Mouse (Mus musculus): ENCODE data around the gene Tcf23. TPM values are rescaled to one million over a fixed set of nuclear protein-coding genes. Genes with fewer than 3 reads are reported as not detected.
A peak's percentile ranks its signal among the peaks of the same experiment; 100 is the strongest.
"Not testable (repeated sequence)": the region's sequence is repeated elsewhere in the genome, so short reads cannot be mapped to it uniquely, and the experiment has no call there.

Gene Tcf23
- total RNA-seq, 2 experiments from 2014 or later, result 0.10 to 0.13 TPM

DNA sequence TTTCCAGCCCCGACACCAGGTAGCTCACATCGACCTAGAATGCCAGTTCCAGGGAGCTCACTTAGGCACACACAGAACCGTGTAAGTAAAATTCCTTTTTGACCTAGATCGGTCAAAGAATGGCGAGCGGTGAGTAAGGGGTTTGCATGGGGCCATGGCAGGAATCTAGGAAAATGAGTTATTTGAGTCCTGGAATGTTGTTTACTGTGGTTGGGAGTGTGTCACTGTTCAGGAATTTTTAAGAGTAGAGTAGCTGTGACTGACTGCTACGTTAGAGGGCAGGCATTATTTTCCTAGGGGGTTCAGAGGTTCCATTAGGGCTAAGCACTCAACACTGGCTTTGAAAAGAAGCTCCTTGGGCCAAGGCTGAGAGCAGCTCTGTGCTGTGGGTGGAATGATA, 31.7 kb downstream of the Tcf23 start:
- no peak for DNase-seq

DNA sequence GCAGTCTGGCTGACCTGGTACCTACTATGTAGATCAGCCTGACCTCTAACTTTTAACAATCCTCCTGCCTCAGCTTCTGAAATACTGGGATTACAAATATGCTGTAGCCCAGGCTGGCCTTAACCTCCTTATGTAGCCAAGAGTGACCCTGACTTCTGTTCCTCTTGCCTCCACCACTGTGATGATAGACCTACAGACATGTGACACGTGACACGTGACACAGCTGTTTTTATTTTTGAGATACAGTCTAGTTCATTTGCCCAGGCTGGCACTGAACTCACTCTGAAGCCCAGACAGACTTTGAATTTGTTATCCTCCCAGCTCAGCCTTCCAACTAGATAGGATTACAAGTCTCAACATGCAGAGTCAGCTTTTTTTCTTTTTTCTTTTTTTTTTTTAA, 32.5 kb downstream of the Tcf23 start:
- DNase-seq, result no peak

DNA sequence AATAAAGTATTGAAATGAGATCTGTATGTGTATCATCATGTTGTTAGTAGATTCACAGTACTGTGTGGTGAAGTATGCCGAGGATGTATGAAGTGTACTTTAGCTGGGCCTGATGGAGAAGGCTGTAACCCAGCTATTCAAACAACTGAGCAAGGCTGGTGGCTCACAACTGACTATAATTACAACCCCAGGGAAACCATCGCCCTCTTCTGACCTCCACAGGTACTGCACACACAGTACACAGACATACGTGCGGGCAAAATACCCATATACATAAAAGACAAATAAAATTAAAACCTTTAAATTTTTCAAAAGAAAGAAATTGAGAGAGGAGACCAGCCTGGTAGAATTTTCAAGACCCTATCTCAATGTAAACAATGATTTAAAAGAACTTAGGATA, 33.1 kb downstream of the Tcf23 start:
- no peak for DNase-seq

GRCm38 (mm10) chr5:31004184-31004583, 35.7 kb downstream of the Tcf23 start:
- peak; percentile 86 to 89 for DNase-seq

DNA sequence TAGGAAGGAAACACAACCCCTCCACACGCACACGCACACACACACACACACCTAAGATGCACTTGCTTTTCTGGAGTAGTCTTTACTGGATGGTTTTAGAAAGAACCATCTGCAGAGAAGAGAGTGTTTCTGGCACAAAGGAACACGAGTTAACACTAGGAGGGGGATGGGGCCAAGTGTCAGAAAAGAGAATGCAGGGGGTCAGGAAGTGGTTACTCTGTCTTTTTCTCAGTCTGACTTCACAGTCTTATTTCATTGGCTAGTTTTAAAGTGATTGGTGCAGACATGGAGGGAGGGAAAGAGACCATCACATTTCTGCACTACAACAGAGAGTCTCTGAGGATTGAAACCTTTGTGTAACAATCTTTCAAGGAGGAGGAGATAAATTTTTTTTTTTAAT, 44.3 kb downstream of the Tcf23 start:
- DNase-seq, result no peak

- DNase-seq, result no peak
These were observed 47.5 kb downstream of the Tcf23 start for GRCm38 (mm10) chr5:31015913-31016312.

GRCm38 (mm10) chr5:31021790-31022189, 53.3 kb downstream of the Tcf23 start:
- DNase-seq, result not testable (repeated sequence)

GRCm38 (mm10) chr5:31022690-31023089, 54.2 kb downstream of the Tcf23 start:
- DNase-seq, result no peak

DNA sequence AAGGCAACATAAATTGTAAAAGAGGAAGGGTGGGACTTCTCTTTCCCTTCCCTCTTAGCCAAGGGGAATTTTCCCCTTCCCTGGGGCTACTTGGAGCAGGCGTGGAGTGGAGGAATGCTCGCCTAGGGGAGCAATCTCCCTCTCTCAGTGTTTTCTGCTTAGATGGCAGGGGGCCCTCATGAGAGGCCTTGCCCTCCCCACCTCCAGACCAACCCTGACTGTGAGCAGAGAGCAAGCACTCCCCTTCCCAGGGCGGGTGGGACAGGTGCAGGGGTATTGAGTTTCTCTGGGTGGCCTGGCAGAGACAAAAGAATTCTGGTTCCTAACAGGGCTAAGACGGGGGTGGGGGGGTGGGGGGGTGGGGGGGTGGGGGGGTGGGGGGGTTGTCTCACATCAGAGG, 54.8 kb downstream of the Tcf23 start:
- DNase-seq, result no peak

DNA sequence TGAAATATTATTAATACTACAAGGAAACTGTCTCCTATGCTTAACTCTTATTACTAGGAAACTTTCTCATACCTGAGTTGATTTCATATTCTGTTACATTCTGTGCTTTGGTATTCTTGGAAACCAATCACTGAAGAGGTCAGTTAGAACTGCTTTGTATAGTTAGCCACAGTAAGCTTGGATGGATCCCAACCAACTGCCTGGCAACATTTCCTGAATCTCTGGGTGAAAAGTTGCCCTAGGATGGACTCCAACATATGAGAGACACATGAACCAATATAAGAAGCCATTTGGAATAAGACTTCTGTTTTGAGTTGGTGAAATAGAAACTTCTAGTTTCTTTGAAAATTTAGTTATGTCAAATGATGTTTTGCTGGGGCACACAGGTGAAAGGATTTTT, 56.2 kb downstream of the Tcf23 start:
- DNase-seq, result no peak

Other genes starting within 250 kb of the Tcf23 start
- 100 to 1,000 TPM; 239 to 251 TPM for gene Mapre3, start 154.0 kb upstream of the Tcf23 start, total RNA-seq (2021)
- gene Tmem214, start 100.7 kb upstream of the Tcf23 start, total RNA-seq (2021), result 10 to 100 TPM; 67.5 to 80.3 TPM
- 10 to 100 TPM; 12.8 to 17.3 TPM for gene Agbl5, start 80.0 kb upstream of the Tcf23 start, total RNA-seq (2021)
- 10 to 100 TPM; 97.4 to 99.4 TPM for gene Ost4, start 60.9 kb upstream of the Tcf23 start, total RNA-seq (2021)
- 1 to 10 TPM; 2.0 to 2.3 TPM for gene Emilin1, start 55.3 kb upstream of the Tcf23 start, total RNA-seq (2021)
- gene Khk, start 47.2 kb upstream of the Tcf23 start, total RNA-seq (2021), result 10 to 100 TPM; 10.1 to 13.6 TPM
- gene Cgref1, start 23.1 kb upstream of the Tcf23 start, total RNA-seq (2021), result 10 to 100 TPM; 16.5 to 16.7 TPM
- gene Preb, start 8.3 kb upstream of the Tcf23 start, total RNA-seq (2021), result 100 to 1,000 TPM; 115 to 137 TPM
- 10 to 100 TPM; 73.7 to 77.5 TPM for gene Atraid, start 79.7 kb downstream of the Tcf23 start, total RNA-seq (2021)
- 10 to 100 TPM; 13.7 to 14.2 TPM for gene Slc5a6, start 80.3 kb downstream of the Tcf23 start, total RNA-seq (2021)
- gene Cad, start 86.1 kb downstream of the Tcf23 start, total RNA-seq (2021), result 10 to 100 TPM; 22.3 to 25.5 TPM
- gene Dnajc5g, start 137.6 kb downstream of the Tcf23 start, total RNA-seq (2021), result not detected
- gene Slc30a3, start 139.6 kb downstream of the Tcf23 start, total RNA-seq (2021), result 10 to 100 TPM; 73.6 to 76.8 TPM
- not detected for gene Trim54, start 148.1 kb downstream of the Tcf23 start, total RNA-seq (2021)
- not detected for gene Ucn, start 170.2 kb downstream of the Tcf23 start, total RNA-seq (2021)
- gene Mpv17, start 185.6 kb downstream of the Tcf23 start, total RNA-seq (2021), result 10 to 100 TPM; 61.2 to 62.2 TPM
- gene Gm29609, start 211.2 kb downstream of the Tcf23 start, total RNA-seq (2021), result 1 to 10 TPM; 3.2 to 3.4 TPM
- 10 to 100 TPM; 58.5 to 66.8 TPM for gene Gtf3c2, start 211.5 kb downstream of the Tcf23 start, total RNA-seq (2021)
- gene Snx17, start 224.6 kb downstream of the Tcf23 start, total RNA-seq (2021), result 10 to 100 TPM; 77.0 to 83.7 TPM
- 10 to 100 TPM; 38.7 to 46.9 TPM for gene Eif2b4, start 224.8 kb downstream of the Tcf23 start, total RNA-seq (2021)
- 10 to 100 TPM; 29.2 to 30.4 TPM for gene Zfp513, start 233.6 kb downstream of the Tcf23 start, total RNA-seq (2021)

All from layer of hippocampus, postnatal 36 days (tissue).